Mouse (Mus musculus): ENCODE results near the gene Gls. TPM values are rescaled to one million over a fixed set of nuclear protein-coding genes. Genes with fewer than 3 reads are reported as not detected.

Gls gene
- polyA plus RNA-seq, 2 experiments = 44.9 to 126 TPM

DNA sequence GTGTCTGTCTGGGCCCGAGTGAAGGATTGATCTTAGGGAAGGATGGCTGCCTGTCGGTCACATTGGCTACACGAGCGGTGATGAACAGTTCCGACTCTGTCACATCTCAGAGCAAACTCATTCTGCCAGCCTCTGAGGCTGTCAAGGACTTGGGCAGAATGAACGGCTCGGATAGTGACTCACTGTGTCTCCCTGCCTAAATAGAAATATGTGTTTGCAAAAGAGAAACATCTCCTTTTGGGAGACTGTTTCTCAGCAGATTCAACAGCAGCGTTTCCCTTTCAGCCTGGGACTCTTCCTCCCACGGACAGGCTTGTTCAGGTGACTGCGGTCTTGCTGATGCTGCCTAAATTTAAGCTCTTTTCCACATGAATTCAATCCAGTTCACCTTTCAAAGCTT lies 76.7 kb downstream of the Gls start:
- Histone ChIP-seq H3K27me3 (ENCODE audit: control insufficient read depth, insufficient read depth, low read length) (no peaks in the 10 kb centered on the region), H3K4me1 (ENCODE audit: control insufficient read depth, insufficient read depth, low read length) (no peaks in the 10 kb centered on the region), H3K4me3 (replicated peaks; ENCODE audit: low read length) (no peak overlapping the region), H3K9ac (ENCODE audit: low read depth, low read length, severe bottlenecking) (no peak overlapping the region), H3K4me2 (replicated peaks; ENCODE audit: low read depth, low read length, severe bottlenecking) (no peak overlapping the region), H3K27ac (replicated peaks; ENCODE audit: low read depth, low read length) (no peak overlapping the region), H3K36me3 (ENCODE audit: control insufficient read depth, insufficient read depth, low read length) (peaks cover 19% of the 10 kb centered on the region; the same call in 1 of the 2 replicates), H3K9me3 (ENCODE audit: control insufficient read depth, low read length) (no peaks in the 10 kb centered on the region)
- ATAC-seq (ENCODE audit: low FRiP score, low read depth) (no peak), DNase-seq (ENCODE audit: low spot score) (no peak)
- no peak for TF ChIP-seq POLR2A (IDR thresholded peaks at IDR 0.05; ENCODE audit: borderline replicate concordance, extremely low read depth, insufficient read depth, insufficient read length)
- 89% methylated on average over 10 of the region's 10 CpGs for WGBS

DNA sequence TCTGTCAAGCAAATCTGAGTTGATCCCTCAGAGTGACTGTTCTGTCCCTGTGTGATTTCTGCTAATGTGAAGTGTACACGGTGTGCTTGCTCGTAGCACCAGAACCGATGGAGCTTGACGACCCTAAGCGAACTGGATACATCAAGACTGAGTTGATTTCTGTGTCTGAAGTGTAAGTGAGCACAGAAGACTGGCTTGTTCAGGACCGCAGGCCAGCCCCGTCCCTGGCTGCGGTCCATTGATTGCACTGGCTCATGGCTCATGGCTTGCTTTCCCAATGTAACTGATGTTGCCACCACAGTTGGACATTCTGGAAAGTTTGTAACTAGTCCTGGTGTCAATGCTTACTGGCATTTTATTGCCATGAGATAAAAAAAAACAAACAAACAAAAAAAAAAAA lies 78.1 kb downstream of the Gls start:
- H3K9ac ChIP-seq (ENCODE audit: low read depth, low read length, severe bottlenecking) = no peak overlapping the region

DNA sequence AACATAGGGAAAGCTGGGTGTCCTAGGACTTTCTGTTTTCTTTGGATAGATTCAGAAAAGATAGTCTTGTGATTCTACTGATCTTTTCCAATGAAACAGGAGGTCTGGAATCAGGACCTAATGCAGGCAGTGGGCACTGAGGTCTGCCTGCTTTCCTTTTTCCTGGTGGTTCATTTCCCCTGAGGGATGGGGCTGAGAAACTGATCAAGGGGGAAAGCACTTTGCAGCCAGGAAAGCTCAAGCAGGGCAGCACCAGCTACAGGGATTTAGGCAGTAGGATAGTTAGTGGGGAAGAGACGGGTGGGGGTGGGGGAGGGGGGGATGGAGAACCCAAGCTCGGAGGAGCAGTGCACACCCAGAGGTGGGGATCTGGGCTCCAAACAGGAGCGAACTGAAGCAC lies 80.1 kb downstream of the Gls start:
- 47% methylated on average over 3 of the region's 3 CpGs for WGBS
- Histone ChIP-seq H3K9me3 (ENCODE audit: control insufficient read depth, low read length) (no peaks in the 10 kb centered on the region), H3K27me3 (ENCODE audit: control insufficient read depth, insufficient read depth, low read length) (no peaks in the 10 kb centered on the region), H3K4me3 (replicated peaks; ENCODE audit: low read length) (no peak overlapping the region), H3K4me2 (replicated peaks; ENCODE audit: low read depth, low read length, severe bottlenecking) (no peak overlapping the region), H3K36me3 (ENCODE audit: control insufficient read depth, insufficient read depth, low read length) (peaks cover 21% of the 10 kb centered on the region; the same call in 1 of the 2 replicates), H3K9ac (ENCODE audit: low read depth, low read length, severe bottlenecking) (no peak overlapping the region), H3K27ac (replicated peaks; ENCODE audit: low read depth, low read length) (no peak overlapping the region), H3K4me1 (ENCODE audit: control insufficient read depth, insufficient read depth, low read length) (0 out of 2 replicates have a peak, but pooled peaks cover 12% of the 10 kb centered on the region)
- no peak for ATAC-seq (ENCODE audit: low FRiP score, low read depth)
- DNase-seq (ENCODE audit: low spot score) = no peak
- TF ChIP-seq POLR2A (IDR thresholded peaks at IDR 0.05; ENCODE audit: borderline replicate concordance, extremely low read depth, insufficient read depth, insufficient read length) = no peak

More for the DNA sequence above, 78.1 kb downstream of the Gls start:
- no peak for TF ChIP-seq POLR2A (IDR thresholded peaks at IDR 0.05; ENCODE audit: borderline replicate concordance, extremely low read depth, insufficient read depth, insufficient read length)
- H3K4me1 ChIP-seq (ENCODE audit: control insufficient read depth, insufficient read depth, low read length) = 0 out of 2 replicates have a peak, but pooled peaks cover 5% of the 10 kb centered on the region
- H3K27ac ChIP-seq (replicated peaks; ENCODE audit: low read depth, low read length) = no peak overlapping the region
- DNase-seq (ENCODE audit: low spot score) (no peak), ATAC-seq (ENCODE audit: low FRiP score, low read depth) (no peak)
- no peaks in the 10 kb centered on the region for H3K9me3 ChIP-seq (ENCODE audit: control insufficient read depth, low read length)
- WGBS = 96% methylated on average over 8 of the region's 8 CpGs
- no peaks in the 10 kb centered on the region for H3K27me3 ChIP-seq (ENCODE audit: control insufficient read depth, insufficient read depth, low read length)
- H3K4me3 ChIP-seq (replicated peaks; ENCODE audit: low read length) = no peak overlapping the region
- peaks cover 21% of the 10 kb centered on the region; the same call in 1 of the 2 replicates for H3K36me3 ChIP-seq (ENCODE audit: control insufficient read depth, insufficient read depth, low read length)
- H3K4me2 ChIP-seq (replicated peaks; ENCODE audit: low read depth, low read length, severe bottlenecking) = no peak overlapping the region

DNA sequence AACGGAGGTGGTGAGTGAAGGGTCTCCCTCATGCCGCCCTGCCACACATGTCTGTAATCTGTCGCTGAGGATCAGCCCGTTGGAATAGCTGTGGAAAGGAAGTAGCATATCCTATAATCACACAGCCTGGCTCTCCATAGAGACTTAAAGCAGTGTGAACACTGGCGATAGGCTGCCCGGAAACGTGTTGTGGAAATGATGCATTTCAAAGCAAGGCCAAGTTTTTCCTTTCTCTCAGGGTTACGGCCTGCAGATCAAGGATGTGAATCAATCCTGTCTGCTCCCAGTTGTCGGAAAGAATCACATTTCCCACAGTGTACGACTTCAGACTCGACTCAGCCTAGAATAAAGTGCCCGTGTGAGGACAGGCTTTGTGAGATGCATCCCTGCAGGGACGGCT lies 80.7 kb downstream of the Gls start:
- no peak for DNase-seq (ENCODE audit: low spot score)
- H3K4me3 ChIP-seq (replicated peaks; ENCODE audit: low read length) = no peak overlapping the region
- peaks cover 12% of the 10 kb centered on the region; the same call in 1 of the 2 replicates for H3K4me1 ChIP-seq (ENCODE audit: control insufficient read depth, insufficient read depth, low read length)
- 68% methylated on average over 13 of the region's 13 CpGs for WGBS
- no peak for TF ChIP-seq POLR2A (IDR thresholded peaks at IDR 0.05; ENCODE audit: borderline replicate concordance, extremely low read depth, insufficient read depth, insufficient read length)
- H3K4me2 ChIP-seq (replicated peaks; ENCODE audit: low read depth, low read length, severe bottlenecking) = no peak overlapping the region
- H3K36me3 ChIP-seq (ENCODE audit: control insufficient read depth, insufficient read depth, low read length) = peaks cover 16% of the 10 kb centered on the region; the same call in 1 of the 2 replicates
- no peaks in the 10 kb centered on the region for H3K9me3 ChIP-seq (ENCODE audit: control insufficient read depth, low read length)
- no peak overlapping the region for H3K9ac ChIP-seq (ENCODE audit: low read depth, low read length, severe bottlenecking)
- H3K27ac ChIP-seq (replicated peaks; ENCODE audit: low read depth, low read length) = no peak overlapping the region
- ATAC-seq (ENCODE audit: low FRiP score, low read depth) = no peak
- H3K27me3 ChIP-seq (ENCODE audit: control insufficient read depth, insufficient read depth, low read length) = no peaks in the 10 kb centered on the region

DNA sequence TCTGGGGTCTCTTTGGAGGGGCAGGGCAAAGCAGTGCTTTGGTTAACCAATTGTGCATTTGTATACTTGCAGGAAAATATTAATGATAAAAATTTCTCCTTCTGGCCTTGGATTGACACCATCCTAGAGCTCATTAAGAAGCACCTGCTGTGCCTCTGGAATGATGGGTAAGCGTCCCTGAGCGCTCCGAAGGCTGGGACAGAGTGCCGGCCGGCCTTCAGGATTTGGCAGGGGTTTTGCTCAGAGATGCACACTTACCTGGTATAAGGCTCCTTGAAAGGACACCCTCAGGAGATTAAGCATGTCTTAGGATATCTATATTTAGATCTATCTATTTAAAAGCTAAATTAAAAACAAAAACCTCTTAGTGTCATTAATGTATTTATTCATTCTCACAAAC lies 81.9 kb downstream of the Gls start:
- Histone ChIP-seq H3K9ac (ENCODE audit: low read depth, low read length, severe bottlenecking) (no peak overlapping the region), H3K27me3 (ENCODE audit: control insufficient read depth, insufficient read depth, low read length) (no peaks in the 10 kb centered on the region), H3K4me3 (replicated peaks; ENCODE audit: low read length) (no peak overlapping the region), H3K4me1 (ENCODE audit: control insufficient read depth, insufficient read depth, low read length) (peaks cover 12% of the 10 kb centered on the region; the same call in 1 of the 2 replicates), H3K36me3 (ENCODE audit: control insufficient read depth, insufficient read depth, low read length) (peaks cover 15% of the 10 kb centered on the region; the same call in 1 of the 2 replicates), H3K9me3 (ENCODE audit: control insufficient read depth, low read length) (no peaks in the 10 kb centered on the region), H3K27ac (replicated peaks; ENCODE audit: low read depth, low read length) (no peak overlapping the region), H3K4me2 (replicated peaks; ENCODE audit: low read depth, low read length, severe bottlenecking) (no peak overlapping the region)
- TF ChIP-seq POLR2A (IDR thresholded peaks at IDR 0.05; ENCODE audit: borderline replicate concordance, extremely low read depth, insufficient read depth, insufficient read length) = no peak
- ATAC-seq (ENCODE audit: low FRiP score, low read depth) (no peak), DNase-seq (ENCODE audit: low spot score) (no peak)
- WGBS = 92% methylated on average over 5 of the region's 5 CpGs
